Mouse (Mus musculus) cortical plate, adult 2 months (tissue): ENCODE measurements around the gene Atxn10.

Source experiments
- CTCF ChIP-seq: fragments of 200-500 bp; IDR thresholded peaks from 2 replicates; pipeline ENCODE4 v1.5.1; 2011; ENCODE audit warnings: mild to moderate bottlenecking, control low read depth, low read length; ENCODE audit not compliant: insufficient read depth; ENCODE audit errors: extremely low read depth
- POLR2A ChIP-seq: fragments of 200-500 bp; IDR thresholded peaks from 2 replicates; pipeline ENCODE4 v1.6.1; 2011; ENCODE audit warnings: mild to moderate bottlenecking, low read length, control low read depth; ENCODE audit not compliant: insufficient read depth; ENCODE audit errors: extremely low read depth

DNA sequence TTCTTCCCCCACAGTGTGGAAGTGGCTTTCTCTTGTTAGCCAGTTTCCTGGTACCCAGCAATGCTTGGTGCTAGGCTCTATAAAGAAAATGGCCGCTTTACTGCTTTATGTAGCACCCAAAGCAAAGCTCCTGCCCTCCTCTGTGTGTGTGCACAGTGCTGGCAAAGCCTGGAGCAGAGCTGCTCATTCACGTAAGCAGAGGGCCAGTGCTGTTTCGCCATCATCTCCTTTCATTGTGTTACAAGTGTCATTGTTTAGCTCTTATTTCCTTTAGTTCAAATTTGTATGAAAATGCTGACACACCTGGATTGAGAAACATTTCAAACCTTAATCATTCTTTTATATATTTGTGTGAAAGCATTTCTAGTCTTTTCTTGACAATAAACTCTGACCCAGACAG lies 69.5 kb downstream of the Atxn10 start:
- TF ChIP-seq CTCF (no peak), POLR2A (no peak)
